Mouse (Mus musculus): ENCODE measurements around the gene Snx21.

The Snx21 gene

DNA sequence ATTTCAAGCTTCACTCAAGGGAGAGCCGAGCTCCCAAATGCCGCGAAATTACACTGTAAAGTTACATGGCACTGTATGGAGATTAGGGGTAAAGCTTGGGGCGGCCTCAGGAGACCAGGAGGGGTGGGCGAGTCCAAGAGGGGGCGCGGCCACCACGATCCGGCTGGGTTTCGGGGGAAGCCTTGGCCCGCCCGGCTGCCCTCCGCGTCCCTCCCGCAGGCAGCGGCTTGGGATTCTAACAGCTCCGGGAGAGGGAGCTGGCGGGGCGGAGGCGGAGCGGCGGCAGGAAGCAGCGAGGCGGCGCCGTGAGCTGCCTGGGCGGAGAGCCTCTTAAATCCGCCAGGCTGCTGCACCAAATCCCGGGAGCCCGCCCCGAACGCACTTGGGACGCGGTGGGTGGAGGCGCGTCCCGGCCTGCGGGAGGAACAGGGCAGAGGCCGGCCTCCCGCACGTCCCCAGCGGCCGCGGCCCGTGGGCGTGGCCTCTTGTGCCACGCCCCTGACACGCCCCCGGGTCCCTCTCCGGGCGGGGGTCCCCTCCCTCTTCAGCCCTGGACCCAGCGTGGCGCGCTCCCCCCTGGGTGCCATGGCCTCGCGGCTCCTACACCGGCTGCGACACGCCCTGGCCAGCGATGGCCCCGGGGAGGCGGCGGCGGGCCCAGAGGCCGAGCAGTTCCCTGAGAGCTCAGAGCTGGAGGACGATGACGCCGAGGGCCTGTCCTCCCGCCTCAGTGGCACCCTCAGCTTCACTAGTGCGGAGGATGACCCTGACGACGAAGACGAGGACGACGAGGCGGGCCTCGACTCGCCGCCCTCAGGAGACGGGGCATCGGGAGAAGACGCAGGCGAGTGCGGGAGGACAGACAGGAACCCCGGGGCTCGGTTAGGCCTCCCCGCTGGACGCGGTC, at the start of gene Snx21:
TSS of gene Snx21 (plus strand) at position 343 of the 907 bp plus-strand sequence.
- peak; percentile 92 to 93 for DNase-seq

DNA sequence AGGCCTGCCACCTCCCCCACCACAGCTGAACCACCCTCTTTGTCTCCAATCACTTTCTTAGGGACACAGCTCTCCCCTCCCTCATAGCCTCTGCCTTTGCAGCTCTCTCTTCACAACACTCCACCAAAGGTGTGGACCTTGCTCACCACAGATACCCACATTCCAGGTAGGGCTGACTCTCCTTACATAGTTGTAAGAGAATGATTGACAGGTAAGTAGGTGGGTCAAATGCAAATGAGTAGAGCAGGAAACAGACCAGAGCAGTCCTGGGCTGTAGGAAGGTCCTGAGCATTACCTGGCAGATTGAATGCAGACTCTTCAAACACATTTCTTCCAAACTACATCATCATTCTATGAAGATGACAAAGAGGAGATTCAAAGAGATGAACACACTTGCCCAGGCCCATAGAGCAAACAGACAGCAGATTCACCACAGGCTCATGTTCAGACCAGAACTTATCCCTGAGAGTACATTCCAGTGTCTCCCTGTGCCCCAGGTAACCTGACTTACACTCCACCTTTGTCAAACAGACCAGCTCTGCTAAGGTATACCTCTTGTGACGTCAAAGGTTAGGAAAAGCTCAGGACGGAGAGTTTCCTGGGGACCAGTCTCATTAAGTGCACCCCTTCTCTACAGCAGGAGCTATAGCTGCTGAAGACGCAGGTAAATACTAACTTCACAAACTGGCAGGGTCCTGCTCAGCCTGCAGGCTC, 48.1 kb upstream of the Snx21 start:
- DNase-seq: no peak

DNA sequence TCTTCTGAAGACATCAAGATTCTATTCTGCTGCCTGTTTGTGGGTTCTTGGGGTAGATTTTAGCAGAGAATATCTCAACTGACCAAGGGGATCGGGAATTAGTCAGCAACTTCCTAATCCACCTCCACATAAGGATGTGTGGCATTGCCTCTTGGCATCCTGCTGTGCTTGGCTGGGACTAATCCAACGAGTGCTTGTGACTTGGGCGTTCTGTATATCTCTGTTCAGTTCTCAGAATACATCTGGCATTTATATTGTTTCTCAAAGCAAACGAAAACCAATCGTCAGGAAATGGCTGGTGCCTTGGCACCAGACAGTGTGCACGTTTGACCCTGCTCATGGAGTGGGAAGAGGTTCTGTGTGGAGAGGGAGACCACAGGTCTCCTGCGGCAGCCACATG, 45.7 kb upstream of the Snx21 start:
- no peak for DNase-seq

DNA sequence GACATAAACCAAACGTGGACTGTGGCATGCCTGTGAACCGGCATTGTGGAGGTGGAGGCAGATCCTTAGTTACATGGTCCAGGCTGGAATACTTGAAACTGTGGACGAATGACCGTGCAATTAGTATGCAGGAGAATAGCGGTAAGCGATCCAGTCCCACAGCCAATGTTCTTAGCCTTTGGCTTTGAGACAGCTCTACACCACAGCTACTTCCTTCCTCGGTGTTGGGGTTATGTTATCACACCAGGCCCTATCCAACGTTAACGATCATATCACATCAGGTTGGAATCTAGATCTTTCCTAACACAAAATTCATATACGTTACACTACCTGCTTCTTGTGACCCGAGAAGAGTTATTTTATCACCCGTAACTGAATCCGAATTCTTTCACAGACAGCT, 40.6 kb upstream of the Snx21 start:
- DNase-seq: no peak

DNA sequence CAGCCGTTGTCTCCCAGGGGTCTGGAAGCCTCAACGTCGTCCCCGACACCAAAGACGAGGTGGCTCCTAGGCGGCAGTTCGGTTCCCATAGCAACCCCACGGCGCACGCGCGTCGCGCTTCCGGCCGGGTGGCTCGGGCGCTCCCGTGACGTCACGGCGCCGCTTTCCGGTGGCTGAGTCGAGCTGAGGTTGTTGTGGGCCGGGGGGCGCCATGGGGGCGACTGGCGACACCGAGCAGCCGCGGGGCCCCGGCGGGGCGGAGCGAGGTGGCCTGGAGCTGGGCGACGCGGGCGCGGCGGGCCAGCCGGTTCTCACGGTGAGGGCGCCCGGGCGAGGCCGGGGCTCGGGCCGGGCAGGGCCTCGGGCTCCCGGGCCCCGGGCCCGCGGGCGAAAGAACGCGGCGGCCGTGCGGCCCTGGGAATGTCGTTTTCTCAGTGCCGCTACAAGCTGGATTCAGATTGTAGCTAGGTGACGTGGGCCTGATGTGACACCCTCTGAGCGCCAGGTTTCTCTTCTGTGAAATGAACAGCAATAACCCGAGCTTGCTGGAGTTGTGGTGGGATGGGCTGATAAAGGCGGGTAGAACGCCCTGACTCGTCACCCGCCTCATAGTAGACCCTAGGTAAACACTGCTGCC, 39.7 kb upstream of the Snx21 start, which contains the start of the genes Wfdc3 and Dnttip1:
TSS of gene Wfdc3 (minus strand) at position 89 of the 637 bp plus-strand sequence.
TSS of gene Dnttip1 (plus strand) at position 141 of the 637 bp plus-strand sequence.
- peak; percentile 88 to 95 for DNase-seq

DNA sequence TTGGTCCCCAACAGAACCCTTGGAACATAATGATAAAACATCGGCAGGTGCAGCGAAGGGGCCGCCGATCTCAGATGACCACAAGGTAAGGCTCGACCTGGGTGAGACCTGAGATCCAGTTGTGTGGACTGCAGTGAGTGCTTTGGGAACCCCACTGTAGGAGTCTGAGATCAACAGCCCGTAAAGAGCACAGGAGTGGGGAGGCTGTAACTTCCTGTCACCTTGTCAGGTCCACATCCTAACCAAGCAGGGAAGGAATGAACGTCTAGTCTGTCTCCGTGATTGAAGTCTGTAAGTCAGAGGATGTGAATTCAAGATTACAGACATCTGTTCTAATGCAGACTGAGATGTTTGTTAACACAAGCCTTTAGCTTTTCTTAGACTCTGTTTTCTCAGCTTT, 38.9 kb upstream of the Snx21 start:
- DNase-seq: no peak

DNA sequence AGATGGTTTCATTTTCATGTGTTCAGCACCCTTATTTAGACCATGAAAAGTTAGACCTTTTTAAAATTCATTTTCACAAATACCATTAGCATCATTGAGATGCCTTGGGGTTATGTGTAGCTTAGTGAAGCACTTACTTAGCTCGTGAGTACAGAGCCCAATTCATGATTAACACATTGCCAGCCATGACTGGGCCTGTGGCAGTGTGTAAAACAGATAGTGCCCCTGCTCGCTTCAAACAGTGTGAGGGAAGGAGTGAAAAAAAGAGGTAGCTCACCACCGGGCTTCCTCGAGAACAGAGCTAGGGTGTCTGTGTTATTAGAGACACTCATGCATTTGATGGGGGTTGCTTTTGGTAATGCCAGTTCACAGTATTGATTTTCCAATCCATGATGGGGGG, 37.4 kb upstream of the Snx21 start:
- DNase-seq: no peak

DNA sequence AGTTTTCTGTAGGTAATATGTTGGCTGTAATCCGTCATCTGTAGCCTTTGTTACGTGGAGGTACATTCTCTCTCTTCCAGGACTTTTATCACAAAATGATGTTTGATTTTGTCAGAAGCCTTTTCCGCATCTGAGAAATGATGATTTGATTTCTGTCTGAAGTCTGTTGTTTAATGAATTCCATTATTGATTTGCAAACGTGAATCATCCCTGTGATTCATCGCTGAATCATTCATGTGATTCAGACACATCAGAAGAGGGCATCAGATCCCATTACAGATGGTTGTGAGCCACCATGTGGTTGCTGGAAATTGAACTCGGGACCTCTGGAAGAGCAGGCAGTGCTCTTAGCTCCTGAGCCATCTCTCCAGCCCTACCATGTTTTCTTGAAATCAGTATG, 36.6 kb upstream of the Snx21 start:
- DNase-seq: no peak

DNA sequence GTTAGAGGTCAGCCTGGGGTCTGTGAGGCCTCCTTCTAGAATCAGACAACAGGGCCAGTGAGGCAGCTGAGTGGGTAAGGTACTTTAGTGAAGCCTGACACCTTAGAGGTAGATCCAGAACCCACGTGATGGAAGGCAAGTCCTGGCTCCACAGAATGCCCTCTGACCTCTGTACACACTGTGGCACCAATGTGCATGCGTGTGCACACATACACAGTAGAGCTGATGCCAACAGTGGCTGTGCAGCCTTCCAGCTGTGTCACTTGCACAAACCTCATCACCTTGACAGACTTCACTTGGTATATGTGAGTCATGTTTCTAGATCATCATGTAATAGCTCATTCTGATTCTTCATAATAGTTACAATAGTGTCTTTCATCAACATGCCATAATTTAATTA, 33.2 kb upstream of the Snx21 start:
- DNase-seq: no peak

DNA sequence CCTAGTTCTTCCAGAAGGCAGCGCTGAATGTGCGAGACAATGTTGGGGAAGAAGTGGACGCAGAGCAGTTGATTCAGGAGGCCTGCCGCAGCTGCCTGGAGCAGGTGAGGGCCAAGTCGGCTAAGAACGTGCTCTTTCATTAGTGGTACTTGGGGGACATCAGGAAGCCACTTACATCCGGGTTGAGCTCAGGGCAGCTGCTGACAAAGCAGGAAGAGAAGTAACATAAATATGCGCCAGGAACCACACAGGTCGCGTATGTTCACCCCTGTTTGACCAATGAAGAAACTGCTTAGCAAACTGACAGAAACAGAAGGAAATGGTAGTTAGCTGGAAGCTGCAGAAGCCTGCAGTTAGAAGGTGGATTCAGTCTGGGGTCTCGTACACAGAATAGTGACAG, 31.5 kb upstream of the Snx21 start:
- DNase-seq: no peak

DNA sequence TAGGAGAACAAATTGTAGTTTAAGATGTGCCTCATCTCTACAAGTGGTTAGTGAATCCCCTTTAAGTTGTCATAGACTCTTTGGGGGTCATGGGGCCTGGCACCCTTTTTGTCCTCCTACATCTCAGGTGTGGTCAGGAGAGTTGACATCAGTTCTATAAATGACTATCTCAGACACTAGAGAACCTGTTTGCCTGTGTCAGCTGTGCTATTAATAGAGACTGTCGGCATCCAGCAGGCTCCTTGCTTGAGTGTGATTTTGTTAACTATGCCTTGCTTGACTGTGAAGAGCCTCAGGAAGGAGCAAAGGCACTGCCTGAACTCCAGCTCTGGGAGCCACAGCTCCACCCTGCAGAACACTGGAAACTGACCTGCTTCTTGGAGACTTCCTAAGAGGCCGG, 30.8 kb upstream of the Snx21 start:
- no peak for DNase-seq

DNA sequence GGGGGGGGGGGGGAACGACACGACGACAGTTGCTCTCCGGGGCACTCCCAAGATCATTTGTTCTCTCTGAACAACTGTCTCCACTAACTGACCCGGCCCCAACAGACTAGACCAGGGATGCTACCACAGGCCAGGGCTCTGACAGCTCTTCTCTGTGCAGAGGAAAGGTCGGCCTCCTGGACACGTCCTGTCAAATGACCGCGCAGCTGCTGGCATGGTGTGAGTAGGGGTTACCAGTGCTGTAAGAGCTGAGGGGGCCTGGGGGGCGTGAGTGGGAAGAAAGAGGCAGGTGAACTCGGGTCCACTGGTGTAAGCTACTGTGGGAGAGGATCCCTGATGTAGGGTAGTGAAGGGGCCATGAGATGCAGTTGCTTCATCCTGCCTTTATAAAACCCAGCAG, 27.8 kb upstream of the Snx21 start:
- no peak for DNase-seq

DNA sequence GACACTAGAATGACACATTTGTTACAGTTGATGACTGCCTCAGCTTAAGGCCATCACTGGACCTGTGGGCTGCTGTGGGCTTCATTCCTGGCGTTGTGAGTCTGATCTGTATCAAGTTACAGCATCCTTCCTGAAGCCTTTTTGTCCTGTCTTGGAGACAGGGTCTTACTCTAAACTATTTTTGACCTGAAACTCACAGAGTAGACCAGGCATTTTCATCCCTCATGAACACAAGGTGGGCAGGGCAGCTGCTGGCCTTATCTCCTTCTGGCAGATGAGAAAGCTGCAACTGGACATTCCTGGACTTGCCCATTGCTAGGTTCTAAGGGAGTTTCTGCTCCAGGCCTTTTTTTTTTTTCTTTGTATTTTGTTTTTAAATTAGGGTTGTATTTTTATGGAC, 26.9 kb upstream of the Snx21 start:
- DNase-seq: no peak

DNA sequence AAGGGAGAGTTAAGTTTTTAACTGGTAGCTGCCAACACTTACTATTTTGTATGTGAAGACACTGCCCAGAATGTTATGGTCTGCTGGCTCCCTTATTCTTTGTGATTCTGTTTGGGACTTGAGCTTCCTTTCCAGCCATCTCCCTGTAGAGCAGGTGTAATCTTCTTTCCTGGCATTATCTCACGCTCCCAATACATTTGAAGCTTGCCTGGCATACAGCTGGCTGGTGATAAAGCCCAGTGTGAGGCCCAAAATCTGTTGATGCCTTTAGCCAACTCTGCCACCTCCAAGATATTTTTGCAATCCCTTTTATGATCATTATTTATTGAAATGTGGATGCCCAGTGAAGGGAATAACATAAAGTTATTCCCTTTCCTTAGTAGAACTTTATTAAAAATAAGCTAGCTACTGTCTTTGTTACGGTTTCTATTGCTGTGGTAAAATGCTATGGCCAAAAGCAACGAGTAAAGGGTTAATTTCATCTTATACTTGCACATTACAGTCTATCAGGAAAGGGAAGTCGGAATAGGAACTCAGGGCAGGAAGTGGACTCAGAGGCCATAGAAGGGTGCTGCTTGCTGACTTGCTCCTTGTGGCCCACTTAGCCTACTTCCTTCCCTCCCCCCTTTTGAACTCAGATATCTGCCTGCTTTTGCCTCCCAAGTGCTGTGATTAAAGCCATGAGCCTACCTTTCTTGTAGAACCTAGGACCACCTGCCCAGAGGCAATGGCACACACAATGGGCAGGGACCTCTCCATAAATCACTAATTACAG, 25.4 kb upstream of the Snx21 start:
- DNase-seq: no peak

DNA sequence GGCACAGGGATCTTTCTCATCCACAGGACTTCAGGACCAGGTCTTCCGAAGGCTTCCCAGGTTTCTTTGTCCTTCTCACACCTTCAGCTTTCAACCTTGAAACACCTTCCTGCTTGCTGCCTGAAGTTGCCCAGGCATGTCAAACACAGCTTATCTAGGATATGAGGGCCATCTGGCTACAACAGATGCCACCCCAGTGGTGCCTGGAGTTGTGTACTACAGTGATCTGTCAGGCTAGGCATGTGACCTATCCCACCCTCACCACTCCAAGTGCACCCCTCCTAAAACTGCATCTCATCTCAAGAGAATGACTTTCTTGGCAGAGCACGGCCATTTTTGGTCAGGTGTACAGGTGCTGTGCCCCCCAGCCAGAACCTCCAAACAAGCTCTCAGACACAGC, 24.1 kb upstream of the Snx21 start:
- peak in 1 of 2 experiments; percentile 26 for DNase-seq

DNA sequence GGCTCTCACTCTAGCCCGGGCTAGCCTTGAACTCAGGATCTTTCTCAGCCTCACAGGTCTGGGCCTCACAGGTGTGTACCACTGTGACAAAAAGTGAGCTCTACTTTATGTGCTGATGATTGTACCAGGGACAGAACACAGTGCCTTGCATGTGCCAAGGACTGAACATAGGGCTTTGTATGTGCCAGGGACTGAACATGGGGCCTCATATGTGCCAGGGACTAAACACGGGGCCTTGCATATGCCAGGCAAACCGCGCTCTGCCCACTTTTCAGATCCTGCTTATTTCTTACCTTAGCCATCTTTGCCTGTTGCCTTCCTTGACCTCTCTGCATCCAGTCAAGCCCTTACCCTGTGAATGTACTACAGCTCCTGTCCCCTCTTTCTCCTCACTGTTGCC, 23.7 kb upstream of the Snx21 start:
- DNase-seq: no peak

DNA sequence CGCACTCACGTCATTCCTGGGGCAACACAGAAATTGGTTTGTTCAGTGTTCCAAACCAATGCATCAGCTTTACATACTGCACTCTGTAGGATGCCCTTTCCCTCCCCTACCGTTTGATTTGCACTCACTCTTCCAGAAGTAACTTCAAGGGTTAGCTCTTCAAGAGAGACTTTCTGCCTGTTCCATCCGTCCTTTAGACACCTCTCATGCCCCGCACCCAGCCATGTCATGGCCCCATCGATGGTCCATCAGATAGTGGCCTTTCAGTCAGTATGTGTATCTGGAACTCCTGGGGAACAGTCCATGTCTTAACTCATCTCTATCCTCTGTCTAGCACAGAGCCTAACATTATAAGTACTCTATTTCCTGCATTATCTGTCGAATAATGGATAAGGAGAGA, 23.0 kb upstream of the Snx21 start:
- no peak for DNase-seq

DNA sequence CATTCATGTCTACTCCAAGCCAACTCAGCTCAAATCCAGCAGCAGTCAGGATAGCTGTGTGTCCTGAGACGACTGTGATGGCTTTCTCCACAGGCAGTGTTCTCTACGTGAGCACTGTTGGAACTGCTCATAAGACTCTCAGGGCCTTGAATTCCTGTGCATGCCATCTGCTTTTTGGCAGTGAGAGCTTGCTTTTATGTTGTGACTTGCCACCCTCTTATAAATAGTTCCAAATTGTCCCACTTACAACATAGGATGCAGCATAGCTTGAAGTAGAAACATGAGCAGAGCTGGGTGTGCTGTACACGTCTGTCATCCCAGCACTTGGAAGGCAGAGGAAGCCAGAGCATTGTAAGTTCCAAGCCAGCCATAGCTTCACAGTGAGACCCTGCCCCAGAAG, 19.8 kb upstream of the Snx21 start:
- DNase-seq: no peak

DNA sequence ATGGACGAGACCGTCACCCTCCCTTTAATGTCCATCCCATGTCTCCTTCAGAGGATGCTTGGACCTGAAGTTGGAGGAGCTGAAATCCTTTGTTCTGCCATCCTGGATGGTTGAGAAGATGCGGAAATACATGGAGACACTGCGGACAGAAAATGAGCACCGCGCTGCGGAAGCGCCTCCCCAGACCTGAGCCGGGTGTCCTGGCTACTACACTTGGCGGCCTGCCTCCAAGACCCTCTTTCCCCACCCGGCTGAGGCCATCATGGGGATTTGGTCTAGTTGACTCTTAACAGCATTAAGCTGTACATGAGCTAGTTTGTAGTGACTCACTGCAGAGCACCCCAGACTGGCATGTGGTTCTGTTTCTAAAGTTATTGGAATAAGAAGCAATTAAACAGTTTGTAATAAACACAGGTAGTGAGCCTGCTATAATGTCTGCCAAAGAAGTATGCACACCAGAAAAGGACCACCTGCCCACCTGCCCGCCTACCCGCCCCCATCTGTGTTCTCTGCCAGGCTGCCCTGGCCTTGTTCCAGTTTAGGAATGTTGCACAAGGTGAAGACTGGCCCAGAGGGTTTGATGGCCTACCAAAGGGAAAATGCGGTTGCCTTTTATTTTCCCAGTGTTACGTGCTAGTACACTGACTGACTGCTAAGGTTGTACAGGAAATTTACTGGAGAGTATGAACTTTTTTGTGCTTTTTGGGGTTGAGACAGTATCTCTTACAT, 17.6 kb upstream of the Snx21 start:
- DNase-seq: no peak

DNA sequence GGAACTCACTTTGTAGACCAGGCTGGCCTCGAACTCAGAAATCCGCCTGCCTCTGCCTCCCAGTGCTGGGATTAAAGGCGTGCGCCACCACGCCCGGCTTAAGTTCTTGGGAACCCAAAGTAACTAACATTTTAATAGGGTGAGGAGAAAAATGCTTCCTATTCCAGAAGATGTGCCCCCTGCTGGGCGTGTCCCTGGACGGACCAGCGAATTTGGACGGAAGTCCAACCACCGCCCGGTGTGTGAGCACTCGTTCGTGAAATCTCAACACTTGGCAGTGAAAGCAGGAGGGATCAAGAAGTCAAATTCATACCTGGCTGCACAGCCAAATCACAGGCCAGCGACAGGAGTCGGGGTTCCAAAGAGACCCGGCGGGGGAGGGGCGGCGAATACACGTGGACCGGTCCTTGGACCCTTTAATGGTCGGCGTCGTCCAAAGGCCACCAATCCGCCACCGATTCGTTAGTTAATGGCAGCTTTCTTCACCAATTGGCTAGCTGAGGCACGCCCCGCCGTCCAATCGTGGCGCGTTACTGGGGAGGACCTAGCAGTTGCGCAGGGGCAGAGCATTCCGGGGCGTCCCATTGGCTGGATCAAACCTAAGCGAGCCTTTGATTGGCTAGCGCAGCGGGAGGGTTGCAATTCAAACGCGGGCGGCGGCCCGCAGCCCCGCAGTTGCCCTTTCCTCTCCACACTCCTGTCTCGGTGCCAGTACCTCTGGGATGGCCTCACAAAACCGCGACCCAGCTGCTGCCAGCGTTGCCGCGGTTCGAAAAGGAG, 16.2 kb upstream of the Snx21 start, which contains the start of gene Ube2c:
TSS of gene Ube2c (plus strand) at position 641 of the 780 bp plus-strand sequence.
- DNase-seq: peak; percentile 95 to 99

DNA sequence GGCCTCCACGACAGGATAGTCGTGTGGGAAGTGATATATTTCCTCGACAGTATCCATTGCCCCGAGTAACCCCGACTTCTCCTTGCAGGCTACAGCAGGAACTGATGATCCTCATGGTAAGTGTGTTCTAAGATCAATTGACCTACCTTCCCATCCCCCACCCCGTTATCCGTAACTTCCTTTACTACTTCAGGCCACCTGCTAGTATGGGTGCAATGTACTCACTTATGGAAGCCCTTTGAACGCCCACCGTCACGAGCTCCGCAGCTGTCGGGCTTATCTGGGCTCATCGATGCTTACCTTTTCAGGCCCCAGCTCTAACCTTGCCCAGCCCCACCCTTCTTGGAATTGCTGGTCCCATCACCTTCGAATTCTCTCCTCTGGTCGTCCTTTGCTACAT, 15.3 kb upstream of the Snx21 start:
- DNase-seq: no peak
